Mouse (Mus musculus): ENCODE data around the gene Fhl1.

GRCm38 (mm10) chrX:56682156-56682720 lies 49.3 kb upstream of the Fhl1 start:
- TF ChIP-seq POLR2A (IDR thresholded peaks at IDR 0.05; ENCODE audit: borderline replicate concordance, control insufficient read depth, low read depth, low read length) (no peak), CTCF (IDR thresholded peaks at IDR 0.05; ENCODE audit: control insufficient read depth, insufficient read depth, low read length) (no peak)
